ENCODE assay signal across 20 mouse cellular contexts in the genomic region with DNA sequence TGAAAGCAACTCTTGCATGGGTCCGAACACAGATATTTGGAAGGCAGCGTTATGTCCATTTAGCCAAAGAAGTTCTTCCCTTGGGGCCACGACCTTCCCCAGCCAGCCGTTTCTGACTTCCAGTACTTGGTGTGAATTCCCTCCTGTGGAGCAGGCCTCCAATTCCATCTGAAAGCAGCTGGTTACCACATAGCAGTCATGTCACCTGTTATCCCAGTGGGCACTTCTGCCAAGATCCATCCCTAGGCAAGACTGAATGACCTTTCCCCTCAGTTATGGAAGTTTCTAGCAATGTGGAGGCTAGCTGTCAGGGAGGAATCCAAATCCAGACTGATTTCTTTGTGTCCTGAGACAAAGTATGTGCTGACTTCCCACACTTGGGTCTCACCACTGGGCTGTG. TPM values are rescaled to one million over a fixed set of nuclear protein-coding genes. Genes with fewer than 3 reads are reported as not detected.
DNase-seq lines count a peak whose midpoint lies in the region; ATAC-seq and TF ChIP-seq lines count a peak whose summit lies in the region.
"Had no signal": no experiment of that assay in that cellular context is flagged by ENCODE, and none has a peak within 500 bp of the region (broad histone marks: within the 10 kb centered on the region; RNA-seq: fewer than 3 reads in every experiment).

No protein-coding gene starts in this region.

- H3K36me3 ChIP-seq in myocyte (ENCODE audit: control insufficient read depth, insufficient read depth) = no peaks in the 10 kb centered on the region
- H3K36me3 ChIP-seq in kidney, embryonic 14.5 days (ENCODE audit: control insufficient read depth, insufficient read depth, low read length) = no peaks in the 10 kb centered on the region
- H3K36me3 ChIP-seq: embryonic facial prominence, embryonic 10.5 days; embryonic facial prominence, embryonic 12.5 days; forebrain, embryonic 15.5 days had no signal

- no peaks in the 10 kb centered on the region for H3K9me3 ChIP-seq in kidney, embryonic 14.5 days (ENCODE audit: control insufficient read depth, low read length)
- H3K9me3 ChIP-seq: embryonic facial prominence, embryonic 10.5 days; embryonic facial prominence, embryonic 12.5 days; forebrain, embryonic 13.5 days; forebrain, embryonic 15.5 days had no signal

- H3K4me3 ChIP-seq in brown adipose tissue, adult 24 weeks (ENCODE audit: insufficient read depth, low read depth, low read length) = no peak overlapping the region
- H3K4me3 ChIP-seq in myocyte = no peak overlapping the region
- H3K4me3 ChIP-seq in kidney, embryonic 14.5 days (ENCODE audit: low read length) = no peak overlapping the region
- H3K4me3 ChIP-seq: embryonic facial prominence, embryonic 10.5 days; embryonic facial prominence, embryonic 12.5 days; forebrain, embryonic 13.5 days; forebrain, embryonic 15.5 days had no signal

- no peak for ATAC-seq in kidney, embryonic 14.5 days (ENCODE audit: low FRiP score, low TSS enrichment)
- ATAC-seq: forebrain, embryonic 13.5 days; forebrain, embryonic 15.5 days; forebrain, postnatal 0 days had no signal

- WGBS in kidney, embryonic 14.5 days = 82% methylated on average over 4 of the region's 4 CpGs

- H3ac ChIP-seq in myocyte (ENCODE audit: control insufficient read depth, insufficient read length) = no peak overlapping the region

- H3K4me2 ChIP-seq in myocyte (ENCODE audit: low read depth) = no peak overlapping the region
- H3K4me2 ChIP-seq in kidney, embryonic 14.5 days (replicated peaks; ENCODE audit: low read depth, low read length) = no peak overlapping the region
- H3K4me2 ChIP-seq: embryonic facial prominence, embryonic 12.5 days; forebrain, embryonic 13.5 days; forebrain, embryonic 15.5 days had no signal

- H3K4me1 ChIP-seq in brown adipose tissue, adult 24 weeks (ENCODE audit: control insufficient read depth, insufficient read depth, insufficient read length, low read length) = peaks cover 3% of the 10 kb centered on the region
- no peaks in the 10 kb centered on the region for H3K4me1 ChIP-seq in kidney, embryonic 14.5 days (ENCODE audit: control insufficient read depth, insufficient read depth, low read length)
- H3K4me1 ChIP-seq: embryonic facial prominence, embryonic 10.5 days; embryonic facial prominence, embryonic 12.5 days; forebrain, embryonic 13.5 days; forebrain, embryonic 15.5 days had no signal

- no peak for TF ChIP-seq POLR2A in myocyte (IDR thresholded peaks at IDR 0.05; ENCODE audit: insufficient read length, low read depth)

- H3K27me3 ChIP-seq in myocyte (ENCODE audit: control insufficient read depth, insufficient read depth, insufficient read length) = no peaks in the 10 kb centered on the region
- no peaks in the 10 kb centered on the region for H3K27me3 ChIP-seq in kidney, embryonic 14.5 days (ENCODE audit: control insufficient read depth, insufficient read depth, low read length)
- H3K27me3 ChIP-seq: embryonic facial prominence, embryonic 12.5 days; forebrain, embryonic 13.5 days; forebrain, embryonic 15.5 days had no signal

- no peaks in the 10 kb centered on the region for H3K79me2 ChIP-seq in myocyte (ENCODE audit: control insufficient read depth, insufficient read depth)

- H3K9ac ChIP-seq in kidney, embryonic 14.5 days (ENCODE audit: low read depth, low read length) = no peak overlapping the region
- H3K9ac ChIP-seq: embryonic facial prominence, embryonic 12.5 days; forebrain, embryonic 13.5 days; forebrain, embryonic 15.5 days; forebrain, postnatal 0 days had no signal

- H3K27ac ChIP-seq in brown adipose tissue, adult 24 weeks (replicated peaks; ENCODE audit: low read depth, low read length) = peak overlapping the region; percentile 25; the same call in 1 of the 2 replicates
- no peak overlapping the region for H3K27ac ChIP-seq in kidney, embryonic 14.5 days (ENCODE audit: low read depth, low read length)
- H3K27ac ChIP-seq: embryonic facial prominence, embryonic 10.5 days; embryonic facial prominence, embryonic 12.5 days; forebrain, embryonic 13.5 days; forebrain, embryonic 15.5 days had no signal

- DNase-seq in adrenal gland, postnatal 14 days = peak; percentile 18
- DNase-seq in adrenal gland, postnatal 4 days (ENCODE audit: low spot score in 2 of 2) = no peak
- DNase-seq in testis, postnatal 10 days (ENCODE audit: low spot score) = peak; percentile 32
- no peak for DNase-seq in testis, postnatal 14 days (ENCODE audit: low spot score)
- DNase-seq in cerebellum, postnatal 36 days = no peak
- DNase-seq: adrenal gland, adult 2 months; adrenal gland, postnatal 25 days; cerebellum, adult 11 months; cerebellum, adult 18-20 months; cerebellum, adult 8-10 months; cerebellum, adult 9-11 months; cerebellum, postnatal 14 days; forebrain, postnatal 0 days had no signal

TF ChIP-seq in myocyte, 11 proteins besides CTCF, POLR2A, EP300 and RAD21:
- no peak for TF ChIP-seq POLR2AphosphoS2 (IDR thresholded peaks at IDR 0.05; ENCODE audit: insufficient read length, low read depth)
- peak; percentile 25 for TF ChIP-seq TCF12 (IDR thresholded peaks at IDR 0.05; ENCODE audit: insufficient read depth, poor library complexity, severe bottlenecking)
- TF ChIP-seq MAX (IDR thresholded peaks at IDR 0.05; ENCODE audit: low read depth) = no peak
- TF ChIP-seq USF1 (IDR thresholded peaks at IDR 0.05; ENCODE audit: low read depth) = no peak
- TF ChIP-seq REST (IDR thresholded peaks at IDR 0.05; ENCODE audit: insufficient read depth, insufficient read length) = no peak
- peak; percentile 15 for TF ChIP-seq TCF3 (IDR thresholded peaks at IDR 0.05; ENCODE audit: insufficient read length, low read depth)
- TF ChIP-seq MYOD1 (IDR thresholded peaks at IDR 0.05; ENCODE audit: control insufficient read depth in 1 of 3, insufficient read length in 2 of 3, low read depth in 2 of 3) = peak in 2 of 3 experiments; percentile 57 to 84
- no peak for TF ChIP-seq E2F4 (IDR thresholded peaks at IDR 0.05; ENCODE audit: insufficient read depth)
- no peak for TF ChIP-seq SRF (IDR thresholded peaks at IDR 0.05; ENCODE audit: control insufficient read depth, insufficient read length, low read depth)
- TF ChIP-seq CEBPB (IDR thresholded peaks at IDR 0.05; ENCODE audit: insufficient read depth, poor library complexity, severe bottlenecking) = no peak
- TF ChIP-seq MYOG (IDR thresholded peaks at IDR 0.05; ENCODE audit: control insufficient read depth in 1 of 3, insufficient read depth in 1 of 3, insufficient read length in 2 of 3, low read depth in 2 of 3) = peak in 2 of 3 experiments; percentile 67 to 70

RNA-seq across cellular contexts. Expression of gene Hnrnpk, which starts 17.9 kb away (rescaled TPM):
- 904 and 935 TPM in 2 replicates for total RNA-seq in adrenal gland, postnatal 14 days (2021)
- 1,000 to 10,000 TPM; 1,032 to 1,080 TPM for total RNA-seq in adrenal gland, postnatal 4 days (2021)
- 379 and 394 TPM in 2 replicates for polyA plus RNA-seq in brown adipose tissue, adult 24 weeks (2012; ENCODE audit: insufficient read depth, insufficient read length, missing spikeins)
- 289 TPM for polyA plus RNA-seq in myocyte (2012; fragmentation: generic; extraction: Trizol)
- 1,295 and 1,786 TPM in 2 replicates for polyA plus RNA-seq in kidney, embryonic 14.5 days (2014; fragmentation: Nextera tagmentation; extraction: Ambion mirVana)

RNA-seq across cellular contexts. Expression of gene Rmi1, which starts 19.0 kb away (rescaled TPM):
- 18.6 and 19.3 TPM in 2 replicates for total RNA-seq in adrenal gland, postnatal 14 days (2021)
- 10 to 100 TPM; 23.2 to 24.8 TPM for total RNA-seq in adrenal gland, postnatal 4 days (2021)
- polyA plus RNA-seq in brown adipose tissue, adult 24 weeks (2012; ENCODE audit: insufficient read depth, insufficient read length, missing spikeins) = 16.1 and 25.2 TPM in 2 replicates
- 5.2 TPM for polyA plus RNA-seq in myocyte (2012; fragmentation: generic; extraction: Trizol)
- 21.6 and 27.2 TPM in 2 replicates for polyA plus RNA-seq in kidney, embryonic 14.5 days (2014; fragmentation: Nextera tagmentation; extraction: Ambion mirVana)

RNA-seq across cellular contexts. Expression of gene 2210016F16Rik, which starts 36.0 kb away (rescaled TPM):
- 25.4 and 26.2 TPM in 2 replicates for total RNA-seq in adrenal gland, postnatal 14 days (2021)
- 10 to 100 TPM; 21.9 to 24.1 TPM for total RNA-seq in adrenal gland, postnatal 4 days (2021)
- 30.3 and 32.8 TPM in 2 replicates for polyA plus RNA-seq in brown adipose tissue, adult 24 weeks (2012; ENCODE audit: insufficient read depth, insufficient read length, missing spikeins)
- 3.7 TPM for polyA plus RNA-seq in myocyte (2012; fragmentation: generic; extraction: Trizol)
- polyA plus RNA-seq in kidney, embryonic 14.5 days (2014; fragmentation: Nextera tagmentation; extraction: Ambion mirVana) = 28.2 and 29.3 TPM in 2 replicates

Comparison
In these comparisons a context has a peak if more than half of its experiments do, and no peak if none do; other contexts are left out.
1. DNase-seq: peak in adrenal gland, postnatal 14 days (single experiment) and testis, postnatal 10 days (single experiment); none in adrenal gland, postnatal 4 days (0 of 2), testis, postnatal 14 days (single experiment) and cerebellum, postnatal 36 days (0 of 2).